Mouse (Mus musculus): Measurements from ENCODE around the gene Rbbp4. TPM values are rescaled to one million over a fixed set of nuclear protein-coding genes. Genes with fewer than 3 reads are reported as not detected.
"Not testable (repeated sequence)": the region's sequence is repeated elsewhere in the genome, so short reads cannot be mapped to it uniquely, and the experiment has no call there.

Rbbp4 gene
- polyA plus RNA-seq, 1 experiment from 2014 or later, result 388 TPM

DNA sequence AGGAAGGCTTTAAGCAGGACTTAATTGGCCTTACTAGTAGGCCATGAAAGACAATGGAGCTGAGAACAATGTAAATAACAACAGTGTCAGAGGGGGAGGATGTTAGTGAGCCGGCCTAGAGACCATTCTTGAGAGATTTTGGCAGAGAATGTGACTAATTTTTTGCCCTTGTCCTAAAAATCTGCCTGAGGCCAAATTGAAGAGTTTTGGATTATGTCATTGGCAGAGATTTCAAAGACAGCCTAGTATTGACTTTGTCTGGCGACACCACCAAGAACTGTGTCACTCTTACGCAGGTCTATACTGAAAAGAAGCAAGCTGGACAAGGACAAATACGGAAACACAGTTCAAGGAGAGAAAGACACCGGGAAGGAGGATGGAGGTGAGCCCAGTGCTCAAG is 27.6 kb upstream of the Rbbp4 start:
- H3K27me3 ChIP-seq (replicated peaks; ENCODE audit: control insufficient read depth, insufficient read depth, low read length), result no peaks in the 10 kb centered on the region
- no peak overlapping the region for H3K4me2 ChIP-seq (ENCODE audit: low read length)
- H3K36me3 ChIP-seq (ENCODE audit: control insufficient read depth, insufficient read depth), result peaks cover 8% of the 10 kb centered on the region
- no peak for ATAC-seq
- no peak overlapping the region for H3K4me3 ChIP-seq (replicated peaks; ENCODE audit: low read length)
- H3K9ac ChIP-seq (replicated peaks; ENCODE audit: low read depth, low read length), result no peak overlapping the region
- no peak overlapping the region for H3K27ac ChIP-seq (ENCODE audit: low read length)
- no peaks in the 10 kb centered on the region for H3K9me3 ChIP-seq (ENCODE audit: control insufficient read depth, low read length)
- no peaks in the 10 kb centered on the region for H3K4me1 ChIP-seq (replicated peaks; ENCODE audit: control insufficient read depth, insufficient read depth, low read length)
- WGBS, result 67% methylated on average over 5 of the region's 5 CpGs

DNA sequence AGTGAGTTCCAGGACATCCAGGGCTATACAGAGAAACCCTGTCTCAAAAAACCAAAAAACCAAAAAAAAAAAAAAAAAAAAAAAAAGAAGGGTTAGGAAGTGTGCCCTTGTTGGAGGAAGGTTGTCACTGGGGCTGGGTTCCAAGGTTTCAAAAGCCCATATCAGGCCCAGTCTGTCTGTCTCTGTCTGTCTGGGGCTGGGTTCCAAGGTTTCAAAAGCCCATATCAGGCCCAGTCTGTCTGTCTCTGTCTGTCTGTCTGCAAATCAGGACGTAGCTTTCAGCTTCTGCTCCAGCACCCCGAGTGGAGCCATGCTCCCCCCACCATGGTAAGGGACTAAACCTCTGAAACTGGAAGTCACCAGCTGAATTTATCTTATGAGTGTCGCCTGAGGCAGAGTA is 27.1 kb upstream of the Rbbp4 start:
- H3K9ac ChIP-seq (replicated peaks; ENCODE audit: low read depth, low read length); H3K36me3 ChIP-seq (ENCODE audit: control insufficient read depth, insufficient read depth); H3K4me1 ChIP-seq (replicated peaks; ENCODE audit: control insufficient read depth, insufficient read depth, low read length); H3K4me2 ChIP-seq (ENCODE audit: low read length); ATAC-seq; H3K27ac ChIP-seq (ENCODE audit: low read length); H3K4me3 ChIP-seq (replicated peaks; ENCODE audit: low read length); H3K9me3 ChIP-seq (ENCODE audit: control insufficient read depth, low read length); H3K27me3 ChIP-seq (replicated peaks; ENCODE audit: control insufficient read depth, insufficient read depth, low read length): not testable (repeated sequence)
- 84% methylated on average over 3 of the region's 3 CpGs for WGBS

DNA sequence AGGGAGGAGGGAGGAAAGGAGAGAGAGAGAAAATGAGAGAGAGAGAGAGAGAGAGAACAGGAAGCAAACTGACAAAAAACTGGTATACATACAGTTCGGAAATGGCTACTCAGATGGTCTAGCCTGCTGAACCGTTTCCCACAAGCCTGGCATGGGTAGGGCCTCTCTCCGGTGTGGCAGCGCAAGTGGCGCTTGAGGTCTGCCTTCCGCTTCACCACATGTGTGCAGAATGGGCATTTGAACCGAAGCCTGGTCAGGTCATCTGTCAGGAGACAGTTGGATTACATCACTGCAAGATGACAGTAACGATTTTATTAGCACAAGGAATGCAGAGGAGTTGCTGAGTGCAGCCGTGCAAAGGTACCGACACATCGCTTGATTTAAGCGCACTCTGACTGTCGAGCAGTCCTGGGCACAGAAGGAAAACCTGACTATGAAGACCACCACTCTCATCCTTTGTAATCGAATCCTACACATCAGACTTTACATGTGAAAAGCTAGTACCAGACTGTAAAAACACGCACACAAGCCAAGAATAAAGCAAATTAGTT is 22.5 kb upstream of the Rbbp4 start:
- Histone ChIP-seq H3K4me3 (replicated peaks; ENCODE audit: low read length) (no peak overlapping the region), H3K9me3 (ENCODE audit: control insufficient read depth, low read length) (no peaks in the 10 kb centered on the region), H3K36me3 (ENCODE audit: control insufficient read depth, insufficient read depth) (peaks cover 10% of the 10 kb centered on the region), H3K27me3 (replicated peaks; ENCODE audit: control insufficient read depth, insufficient read depth, low read length) (no peaks in the 10 kb centered on the region), H3K4me2 (ENCODE audit: low read length) (no peak overlapping the region), H3K9ac (replicated peaks; ENCODE audit: low read depth, low read length) (no peak overlapping the region), H3K27ac (ENCODE audit: low read length) (no peak overlapping the region), H3K4me1 (replicated peaks; ENCODE audit: control insufficient read depth, insufficient read depth, low read length) (no peaks in the 10 kb centered on the region)
- WGBS, result 92% methylated on average over 15 of the region's 15 CpGs
- no peak for ATAC-seq

DNA sequence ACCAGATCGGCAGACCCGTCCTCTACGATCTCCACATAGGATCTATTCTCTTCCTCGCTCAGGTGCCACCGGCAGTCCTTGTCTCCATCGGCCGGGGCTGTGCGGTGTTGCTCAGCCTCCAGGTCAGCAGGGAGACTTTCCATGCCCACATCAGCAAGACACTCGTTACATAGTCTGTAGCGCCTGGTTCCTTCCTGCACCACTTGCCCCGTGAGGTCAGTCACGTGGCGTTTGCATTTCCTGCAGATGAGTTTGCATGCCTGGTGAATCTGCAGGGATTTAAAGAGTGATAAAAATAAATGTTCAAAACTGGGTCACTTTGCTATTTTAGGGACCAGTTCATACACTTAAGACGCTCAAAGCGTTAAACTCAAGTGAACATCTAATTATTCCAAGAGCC is 19.1 kb upstream of the Rbbp4 start:
- Histone ChIP-seq H3K4me1 (replicated peaks; ENCODE audit: control insufficient read depth, insufficient read depth, low read length) (no peaks in the 10 kb centered on the region), H3K27me3 (replicated peaks; ENCODE audit: control insufficient read depth, insufficient read depth, low read length) (no peaks in the 10 kb centered on the region), H3K4me2 (ENCODE audit: low read length) (no peak overlapping the region), H3K4me3 (replicated peaks; ENCODE audit: low read length) (no peak overlapping the region), H3K9me3 (ENCODE audit: control insufficient read depth, low read length) (no peaks in the 10 kb centered on the region), H3K9ac (replicated peaks; ENCODE audit: low read depth, low read length) (no peak overlapping the region), H3K36me3 (ENCODE audit: control insufficient read depth, insufficient read depth) (peaks cover 5% of the 10 kb centered on the region), H3K27ac (ENCODE audit: low read length) (no peak overlapping the region)
- ATAC-seq, result no peak
- 80% methylated on average over 15 of the region's 15 CpGs for whole genome bisulfite sequencing

DNA sequence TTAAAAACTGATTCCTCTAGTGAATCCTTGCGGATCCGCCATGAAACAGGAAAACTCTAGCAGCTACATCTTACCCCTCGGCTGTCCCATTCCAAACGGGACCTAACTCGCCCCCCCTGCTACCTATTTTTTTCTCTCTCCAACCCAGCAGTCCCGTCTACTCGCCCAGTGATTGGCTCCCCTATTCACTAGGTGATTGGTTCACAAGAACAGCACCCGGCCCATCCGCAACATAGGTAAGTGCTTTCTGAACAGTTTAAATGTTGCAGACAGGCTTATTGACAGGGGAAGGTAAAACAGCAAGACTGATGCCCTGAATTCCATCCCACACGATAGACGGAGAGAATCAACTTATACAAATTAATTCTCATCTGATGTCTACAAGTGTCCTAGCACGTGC is 18.0 kb upstream of the Rbbp4 start:
- no peak for ATAC-seq
- Histone ChIP-seq H3K27me3 (replicated peaks; ENCODE audit: control insufficient read depth, insufficient read depth, low read length) (no peaks in the 10 kb centered on the region), H3K4me1 (replicated peaks; ENCODE audit: control insufficient read depth, insufficient read depth, low read length) (no peaks in the 10 kb centered on the region), H3K9ac (replicated peaks; ENCODE audit: low read depth, low read length) (no peak overlapping the region), H3K4me2 (ENCODE audit: low read length) (no peak overlapping the region), H3K4me3 (replicated peaks; ENCODE audit: low read length) (no peak overlapping the region), H3K27ac (ENCODE audit: low read length) (no peak overlapping the region), H3K9me3 (ENCODE audit: control insufficient read depth, low read length) (no peaks in the 10 kb centered on the region), H3K36me3 (ENCODE audit: control insufficient read depth, insufficient read depth) (peaks cover 2% of the 10 kb centered on the region)
- whole genome bisulfite sequencing, result 90% methylated on average over 12 of the region's 12 CpGs

DNA sequence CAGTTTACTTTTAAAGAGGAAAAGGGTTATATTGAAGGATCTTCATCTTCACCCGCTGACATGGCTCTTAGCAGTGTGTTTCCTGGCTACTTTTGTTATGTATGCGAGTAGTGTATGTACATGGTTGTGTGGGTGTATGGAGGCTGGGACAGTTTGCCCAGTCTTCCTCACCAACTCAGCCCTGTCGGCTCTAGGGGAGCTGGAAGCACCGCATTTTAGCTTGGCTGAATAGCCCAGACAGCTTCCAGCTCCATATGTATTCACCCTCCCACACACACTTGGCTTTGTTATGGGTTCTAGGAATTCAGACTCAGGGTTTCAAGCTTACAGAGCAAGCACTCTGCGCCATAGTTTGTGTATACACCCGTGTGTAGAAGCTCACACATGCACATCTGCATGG is 15.9 kb upstream of the Rbbp4 start:
- no peak for ATAC-seq
- Histone ChIP-seq H3K4me3 (replicated peaks; ENCODE audit: low read length) (no peak overlapping the region), H3K4me2 (ENCODE audit: low read length) (no peak overlapping the region), H3K4me1 (replicated peaks; ENCODE audit: control insufficient read depth, insufficient read depth, low read length) (no peaks in the 10 kb centered on the region), H3K36me3 (ENCODE audit: control insufficient read depth, insufficient read depth) (peaks cover 2% of the 10 kb centered on the region), H3K27me3 (replicated peaks; ENCODE audit: control insufficient read depth, insufficient read depth, low read length) (no peaks in the 10 kb centered on the region), H3K27ac (ENCODE audit: low read length) (no peak overlapping the region), H3K9ac (replicated peaks; ENCODE audit: low read depth, low read length) (no peak overlapping the region), H3K9me3 (ENCODE audit: control insufficient read depth, low read length) (no peaks in the 10 kb centered on the region)
- 72% methylated on average over 6 of the region's 6 CpGs for WGBS

DNA sequence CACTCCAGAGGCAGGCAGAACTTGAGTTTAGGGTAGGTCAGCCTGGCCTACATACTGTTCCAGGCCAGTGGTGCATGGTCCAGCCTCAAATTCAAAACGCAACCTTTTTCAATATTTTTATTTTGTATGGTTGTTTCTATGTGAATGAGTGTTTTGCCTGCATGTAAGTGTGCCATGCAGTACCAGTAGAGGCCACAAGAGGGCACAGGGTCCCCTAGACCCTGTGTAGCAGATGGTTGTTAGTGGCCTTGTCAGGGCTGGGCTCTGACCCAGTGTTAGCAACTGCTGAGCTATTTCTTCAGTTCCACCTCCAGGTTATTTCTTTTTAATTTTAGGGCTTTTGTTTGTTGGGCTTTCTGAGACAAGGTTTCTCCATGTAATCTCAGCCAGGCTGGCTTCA is 15.5 kb upstream of the Rbbp4 start:
- Histone ChIP-seq H3K27ac (ENCODE audit: low read length) (no peak overlapping the region), H3K9ac (replicated peaks; ENCODE audit: low read depth, low read length) (no peak overlapping the region), H3K36me3 (ENCODE audit: control insufficient read depth, insufficient read depth) (peaks cover 2% of the 10 kb centered on the region), H3K4me3 (replicated peaks; ENCODE audit: low read length) (no peak overlapping the region), H3K27me3 (replicated peaks; ENCODE audit: control insufficient read depth, insufficient read depth, low read length) (no peaks in the 10 kb centered on the region), H3K4me2 (ENCODE audit: low read length) (no peak overlapping the region), H3K9me3 (ENCODE audit: control insufficient read depth, low read length) (no peaks in the 10 kb centered on the region), H3K4me1 (replicated peaks; ENCODE audit: control insufficient read depth, insufficient read depth, low read length) (no peaks in the 10 kb centered on the region)
- WGBS, result 0% methylated on average over 1 of the region's 1 CpGs
- ATAC-seq, result peak; percentile 80; the same call in 1 of the 2 replicates

DNA sequence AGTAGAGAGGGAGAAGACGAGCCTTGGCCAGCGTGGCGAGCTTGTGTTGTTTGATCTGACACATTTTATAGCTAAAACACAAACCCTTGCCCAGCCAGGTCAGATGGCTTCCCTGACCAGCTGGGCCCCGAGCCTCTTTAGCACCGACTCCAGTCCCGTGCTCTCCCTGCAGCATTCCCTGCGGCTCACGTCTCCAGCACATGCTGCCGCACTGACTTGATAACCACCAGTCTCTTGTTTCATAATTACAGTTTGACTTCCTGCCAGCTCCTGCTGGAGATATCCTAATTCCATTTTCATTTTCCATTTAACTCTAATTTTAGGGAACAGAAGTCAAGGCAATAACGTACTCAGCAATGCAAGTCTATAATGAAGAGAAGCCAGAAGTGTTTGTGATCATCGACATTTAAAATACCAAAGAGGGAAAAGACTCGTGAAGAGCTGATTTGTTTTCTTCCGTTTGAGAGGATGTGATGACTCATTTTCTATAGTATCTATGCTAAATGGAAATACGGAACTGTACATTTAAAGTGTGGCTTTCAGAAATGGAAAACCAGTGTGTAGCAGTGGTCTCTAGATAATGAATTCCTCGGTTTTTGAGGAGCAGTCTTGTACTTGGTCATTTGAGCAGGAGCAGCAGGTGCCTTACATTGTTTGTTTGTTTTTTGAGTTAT is 11.4 kb upstream of the Rbbp4 start:
- Histone ChIP-seq H3K4me3 (replicated peaks; ENCODE audit: low read length) (no peak overlapping the region), H3K9ac (replicated peaks; ENCODE audit: low read depth, low read length) (no peak overlapping the region), H3K9me3 (ENCODE audit: control insufficient read depth, low read length) (no peaks in the 10 kb centered on the region), H3K4me1 (replicated peaks; ENCODE audit: control insufficient read depth, insufficient read depth, low read length) (no peaks in the 10 kb centered on the region), H3K27me3 (replicated peaks; ENCODE audit: control insufficient read depth, insufficient read depth, low read length) (no peaks in the 10 kb centered on the region), H3K4me2 (ENCODE audit: low read length) (no peak overlapping the region), H3K27ac (ENCODE audit: low read length) (no peak overlapping the region), H3K36me3 (ENCODE audit: control insufficient read depth, insufficient read depth) (peaks cover 14% of the 10 kb centered on the region)
- ATAC-seq, result no peak
- 71% methylated on average over 15 of the region's 15 CpGs for WGBS

DNA sequence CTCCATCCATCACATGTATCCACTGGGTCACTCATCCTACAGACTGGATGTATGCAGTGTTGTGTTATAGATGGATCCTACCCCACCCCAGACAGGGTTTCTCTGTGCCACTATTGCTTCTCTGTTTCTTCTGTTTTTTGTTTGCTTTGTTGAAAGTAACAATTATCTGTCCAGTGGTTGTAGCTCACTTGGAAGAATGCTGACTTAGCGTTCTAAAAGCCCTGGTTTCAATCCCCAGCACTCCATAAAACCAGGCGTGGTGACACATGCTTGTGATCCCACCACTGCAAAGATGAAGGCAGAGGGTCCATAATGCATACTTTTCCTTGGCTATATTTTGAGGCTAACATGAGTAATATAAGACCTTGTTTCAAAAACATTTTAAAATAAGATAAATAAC is 7.5 kb upstream of the Rbbp4 start:
- ATAC-seq, result no peak

DNA sequence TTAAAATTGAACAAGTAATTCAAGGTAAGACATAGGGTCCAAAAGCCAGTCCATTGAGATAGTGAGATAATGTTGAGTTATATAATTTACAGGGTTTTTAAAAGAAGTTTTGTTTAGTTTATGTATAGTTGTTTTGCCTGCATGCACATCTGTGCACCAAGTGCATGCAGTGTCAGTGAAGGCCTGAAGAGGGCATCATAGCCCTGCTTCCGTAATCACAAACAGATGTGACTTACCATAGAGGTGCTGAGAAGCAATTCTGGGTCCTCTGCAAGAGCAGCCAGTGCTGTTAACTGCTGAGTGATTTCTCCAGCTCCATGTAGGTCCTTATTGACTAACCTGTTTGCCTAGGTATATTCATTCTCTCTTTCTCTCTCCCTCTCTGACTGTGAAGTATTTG is 6.7 kb upstream of the Rbbp4 start:
- H3K27ac ChIP-seq (ENCODE audit: low read length), result no peak overlapping the region
- H3K4me2 ChIP-seq (ENCODE audit: low read length), result no peak overlapping the region
- 87% methylated on average over 1 of the region's 1 CpGs for WGBS
- no peaks in the 10 kb centered on the region for H3K4me1 ChIP-seq (replicated peaks; ENCODE audit: control insufficient read depth, insufficient read depth, low read length)
- H3K9ac ChIP-seq (replicated peaks; ENCODE audit: low read depth, low read length), result no peak overlapping the region
- H3K9me3 ChIP-seq (ENCODE audit: control insufficient read depth, low read length), result no peaks in the 10 kb centered on the region
- ATAC-seq, result no peak
- no peak overlapping the region for H3K4me3 ChIP-seq (replicated peaks; ENCODE audit: low read length)
- peaks cover 14% of the 10 kb centered on the region for H3K36me3 ChIP-seq (ENCODE audit: control insufficient read depth, insufficient read depth)
- H3K27me3 ChIP-seq (replicated peaks; ENCODE audit: control insufficient read depth, insufficient read depth, low read length), result no peaks in the 10 kb centered on the region

More for the DNA sequence above, 7.5 kb upstream of the Rbbp4 start:
- 86% methylated on average over 2 of the region's 2 CpGs for WGBS
- H3K9ac ChIP-seq (replicated peaks; ENCODE audit: low read depth, low read length), result no peak overlapping the region
- H3K36me3 ChIP-seq (ENCODE audit: control insufficient read depth, insufficient read depth), result peaks cover 14% of the 10 kb centered on the region
- H3K27ac ChIP-seq (ENCODE audit: low read length), result no peak overlapping the region
- H3K4me3 ChIP-seq (replicated peaks; ENCODE audit: low read length), result no peak overlapping the region
- H3K4me1 ChIP-seq (replicated peaks; ENCODE audit: control insufficient read depth, insufficient read depth, low read length), result no peaks in the 10 kb centered on the region
- no peak overlapping the region for H3K4me2 ChIP-seq (ENCODE audit: low read length)
- H3K9me3 ChIP-seq (ENCODE audit: control insufficient read depth, low read length), result no peaks in the 10 kb centered on the region
- no peaks in the 10 kb centered on the region for H3K27me3 ChIP-seq (replicated peaks; ENCODE audit: control insufficient read depth, insufficient read depth, low read length)

All from forebrain, embryonic 16.5 days (tissue).